Mouse (Mus musculus): Measurements from ENCODE around the gene Egflam. TPM values are rescaled to one million over a fixed set of nuclear protein-coding genes. Genes with fewer than 3 reads are reported as not detected.

The Egflam gene
- polyA plus RNA-seq, 1 experiment from 2014 or later, result 3.6 TPM

DNA sequence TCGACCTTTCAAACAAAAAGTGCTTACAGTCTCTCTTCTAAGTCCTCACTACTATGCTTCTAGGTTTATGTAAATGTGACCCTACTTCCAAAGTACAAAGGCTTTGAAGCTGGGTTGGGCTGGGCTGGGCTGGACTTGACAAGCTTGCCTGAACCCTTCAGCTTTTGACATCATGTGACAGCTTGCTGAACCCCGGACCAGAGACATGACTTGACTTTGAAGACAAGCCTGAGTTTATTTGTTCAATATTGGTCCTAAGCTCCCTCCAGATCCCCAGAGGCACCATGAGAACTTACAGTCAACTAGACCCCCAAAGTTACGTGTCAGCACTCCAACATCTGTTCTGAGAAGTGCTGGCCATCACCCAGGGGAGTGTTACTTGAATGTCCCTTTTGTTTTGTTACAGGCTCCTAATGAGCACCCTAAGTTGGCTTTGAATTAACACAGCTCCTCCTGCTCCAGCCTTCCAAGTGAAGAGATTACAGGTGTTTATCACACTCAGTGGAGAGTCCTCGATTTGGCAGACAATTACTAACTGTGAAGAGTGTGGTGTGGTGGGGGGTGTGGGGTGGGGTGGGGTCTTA lies 109.3 kb downstream of the Egflam start:
- Histone ChIP-seq H3K36me3 (ENCODE audit: poor library complexity, severe bottlenecking) (no peaks in the 10 kb centered on the region), H3K27ac (no peak overlapping the region), H3K4me3 (no peak overlapping the region), H3K4me2 (no peak overlapping the region), H3K27me3 (no peaks in the 10 kb centered on the region), H3K9me3 (replicated peaks) (no peaks in the 10 kb centered on the region), H3K4me1 (no peaks in the 10 kb centered on the region), H3K9ac (no peak overlapping the region)
- WGBS, result 51% methylated on average over 4 of the region's 4 CpGs
- no peak for ATAC-seq

DNA sequence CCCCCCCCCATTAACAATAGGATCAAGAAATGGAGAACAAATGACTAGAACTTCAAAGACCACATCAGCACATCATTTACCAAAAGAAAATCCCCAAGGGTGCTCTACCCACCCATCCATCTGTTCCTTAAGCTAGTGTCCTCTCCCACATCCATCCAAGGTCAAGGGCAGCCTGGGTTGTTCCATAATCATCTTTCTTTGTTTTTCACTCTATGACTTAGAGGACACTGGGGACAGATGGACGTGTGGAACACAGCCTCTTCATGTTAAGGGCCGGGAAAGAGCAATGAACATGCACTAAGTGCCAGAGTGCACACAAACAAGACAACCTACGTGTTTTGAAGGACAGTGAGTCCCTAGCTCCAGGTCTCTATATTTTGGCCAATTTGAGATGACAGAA lies 110.3 kb downstream of the Egflam start:
- no peak overlapping the region for H3K9ac ChIP-seq
- no peaks in the 10 kb centered on the region for H3K4me1 ChIP-seq
- H3K9me3 ChIP-seq (replicated peaks), result no peaks in the 10 kb centered on the region
- no peak for ATAC-seq
- H3K4me2 ChIP-seq, result no peak overlapping the region
- no peaks in the 10 kb centered on the region for H3K36me3 ChIP-seq (ENCODE audit: poor library complexity, severe bottlenecking)
- no peak overlapping the region for H3K4me3 ChIP-seq
- no peaks in the 10 kb centered on the region for H3K27me3 ChIP-seq
- H3K27ac ChIP-seq, result no peak overlapping the region
- 76% methylated on average over 3 of the region's 3 CpGs for WGBS

DNA sequence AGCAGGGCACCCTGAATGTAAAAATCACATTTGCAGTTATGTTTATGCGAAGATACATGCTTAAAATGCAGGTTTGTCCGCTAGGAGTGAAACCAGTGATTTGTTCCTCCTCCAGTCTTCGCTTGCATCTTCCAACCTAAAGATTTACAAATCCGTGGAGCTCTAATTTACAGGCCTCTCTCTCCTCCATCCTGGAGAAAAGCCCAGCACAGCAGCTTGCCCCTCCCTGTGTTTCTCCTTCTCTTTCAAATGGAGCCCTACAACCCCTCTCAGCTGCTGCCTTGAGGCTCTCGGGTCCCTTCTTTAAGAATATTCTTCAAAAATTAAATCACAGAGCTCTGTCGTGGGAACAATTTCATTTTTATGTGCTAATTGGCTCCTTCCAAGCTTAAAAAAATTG lies 116.6 kb downstream of the Egflam start:
- H3K36me3 ChIP-seq (ENCODE audit: poor library complexity, severe bottlenecking), result no peaks in the 10 kb centered on the region
- 68% methylated on average over 6 of the region's 6 CpGs for WGBS
- H3K27ac ChIP-seq, result no peak overlapping the region
- H3K4me2 ChIP-seq, result no peak overlapping the region
- H3K4me1 ChIP-seq, result no peaks in the 10 kb centered on the region
- H3K27me3 ChIP-seq, result no peaks in the 10 kb centered on the region
- H3K4me3 ChIP-seq, result no peak overlapping the region
- no peaks in the 10 kb centered on the region for H3K9me3 ChIP-seq (replicated peaks)
- no peak for ATAC-seq
- H3K9ac ChIP-seq, result no peak overlapping the region

DNA sequence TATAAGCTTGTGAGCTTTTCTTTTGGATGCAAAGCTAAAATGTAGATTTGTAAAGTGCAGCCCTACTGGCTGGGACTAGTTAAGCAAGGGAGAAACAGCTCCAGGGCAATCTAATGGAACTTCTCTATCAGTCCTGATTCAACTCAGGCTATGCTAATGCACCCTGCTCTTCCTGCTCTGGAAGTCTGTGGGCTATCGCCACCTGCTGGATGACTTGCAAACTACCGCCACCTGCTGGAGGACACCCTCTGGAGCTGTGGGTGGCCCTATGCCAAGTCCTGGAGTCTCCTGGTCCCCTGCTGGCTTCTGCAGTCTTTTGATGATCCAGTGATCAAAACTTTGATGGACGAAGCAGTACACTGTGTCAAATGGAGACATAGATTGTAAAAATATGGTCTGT lies 134.4 kb downstream of the Egflam start:
- Histone ChIP-seq H3K9ac (no peak overlapping the region), H3K4me2 (no peak overlapping the region), H3K9me3 (replicated peaks) (no peaks in the 10 kb centered on the region), H3K27me3 (no peaks in the 10 kb centered on the region), H3K27ac (no peak overlapping the region), H3K4me1 (no peaks in the 10 kb centered on the region), H3K4me3 (no peak overlapping the region), H3K36me3 (ENCODE audit: poor library complexity, severe bottlenecking) (no peaks in the 10 kb centered on the region)
- WGBS, result 14% methylated on average over 3 of the region's 3 CpGs
- ATAC-seq, result peak; percentile 81

DNA sequence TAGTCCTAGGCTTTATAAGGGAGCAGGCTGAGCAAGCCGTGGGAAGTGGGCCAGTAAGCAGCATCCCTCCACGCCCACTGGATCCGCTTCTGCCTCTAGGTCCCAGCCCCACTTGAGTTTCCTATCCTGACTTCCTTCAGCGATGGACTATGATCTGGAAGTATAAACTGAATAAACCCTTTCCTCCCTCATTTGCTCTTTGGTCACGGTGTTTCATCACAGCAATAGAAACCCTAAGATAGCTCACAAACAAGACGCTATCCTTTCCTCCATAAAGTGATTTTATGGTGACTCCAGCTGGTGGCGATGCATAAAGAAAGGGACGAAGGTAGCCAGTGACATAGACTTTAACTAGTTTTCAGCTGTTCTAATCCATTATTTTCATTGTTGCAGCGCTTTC lies 134.9 kb downstream of the Egflam start:
- Histone ChIP-seq H3K9ac (no peak overlapping the region), H3K4me1 (no peaks in the 10 kb centered on the region), H3K27ac (no peak overlapping the region), H3K4me2 (no peak overlapping the region), H3K27me3 (no peaks in the 10 kb centered on the region), H3K4me3 (no peak overlapping the region), H3K36me3 (ENCODE audit: poor library complexity, severe bottlenecking) (no peaks in the 10 kb centered on the region), H3K9me3 (replicated peaks) (no peaks in the 10 kb centered on the region)
- WGBS, result 93% methylated on average over 9 of the region's 9 CpGs
- no peak for ATAC-seq

DNA sequence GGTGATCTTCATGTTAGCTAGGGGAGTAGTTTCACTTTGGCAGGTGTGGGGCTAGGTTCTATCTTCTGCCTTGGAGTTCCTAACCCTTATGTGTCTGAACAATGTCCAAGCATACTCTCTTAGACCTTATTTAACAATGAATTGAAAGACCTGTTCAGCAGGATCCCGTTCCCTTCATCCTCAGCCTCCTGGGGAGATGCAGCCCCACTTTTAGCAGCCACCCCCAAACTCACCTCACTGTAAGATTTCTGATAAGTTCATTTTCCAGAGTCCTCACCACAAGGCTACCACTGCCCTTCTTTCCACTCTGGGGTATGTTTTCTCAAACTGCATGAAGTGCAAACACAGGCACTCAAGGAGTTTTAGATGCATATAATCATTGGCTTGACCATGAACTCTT lies 136.8 kb downstream of the Egflam start:
- ATAC-seq, result no peak
- Histone ChIP-seq H3K36me3 (ENCODE audit: poor library complexity, severe bottlenecking) (no peaks in the 10 kb centered on the region), H3K27me3 (no peaks in the 10 kb centered on the region), H3K27ac (no peak overlapping the region), H3K4me1 (no peaks in the 10 kb centered on the region), H3K9me3 (replicated peaks) (no peaks in the 10 kb centered on the region), H3K9ac (no peak overlapping the region), H3K4me2 (no peak overlapping the region), H3K4me3 (no peak overlapping the region)
- 78% methylated on average over 1 of the region's 1 CpGs for WGBS

DNA sequence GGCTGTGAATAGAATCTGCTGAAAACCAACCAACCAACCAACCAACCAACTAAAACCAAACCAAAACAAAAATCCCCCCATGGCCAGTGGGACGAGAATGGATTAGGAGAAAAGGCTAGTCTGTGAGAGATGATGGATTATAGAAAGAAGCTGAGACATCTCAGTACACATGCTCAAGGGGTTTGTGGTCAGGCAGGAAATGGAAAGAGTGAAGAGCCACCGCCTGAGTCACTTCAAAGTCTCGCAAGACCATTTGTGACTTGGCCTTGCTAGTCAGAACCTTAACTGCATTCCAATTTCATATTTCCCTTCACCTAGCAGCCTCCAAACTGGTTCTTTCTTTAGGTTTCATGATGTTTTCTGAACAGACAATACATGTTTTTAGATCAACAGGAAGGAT lies 141.6 kb downstream of the Egflam start:
- H3K4me2 ChIP-seq, result no peak overlapping the region
- H3K36me3 ChIP-seq (ENCODE audit: poor library complexity, severe bottlenecking), result no peaks in the 10 kb centered on the region
- 96% methylated on average over 3 of the region's 3 CpGs for WGBS
- no peaks in the 10 kb centered on the region for H3K27me3 ChIP-seq
- no peak overlapping the region for H3K27ac ChIP-seq
- no peaks in the 10 kb centered on the region for H3K4me1 ChIP-seq
- no peak for ATAC-seq
- H3K9me3 ChIP-seq (replicated peaks), result no peaks in the 10 kb centered on the region
- H3K9ac ChIP-seq, result no peak overlapping the region
- no peak overlapping the region for H3K4me3 ChIP-seq

DNA sequence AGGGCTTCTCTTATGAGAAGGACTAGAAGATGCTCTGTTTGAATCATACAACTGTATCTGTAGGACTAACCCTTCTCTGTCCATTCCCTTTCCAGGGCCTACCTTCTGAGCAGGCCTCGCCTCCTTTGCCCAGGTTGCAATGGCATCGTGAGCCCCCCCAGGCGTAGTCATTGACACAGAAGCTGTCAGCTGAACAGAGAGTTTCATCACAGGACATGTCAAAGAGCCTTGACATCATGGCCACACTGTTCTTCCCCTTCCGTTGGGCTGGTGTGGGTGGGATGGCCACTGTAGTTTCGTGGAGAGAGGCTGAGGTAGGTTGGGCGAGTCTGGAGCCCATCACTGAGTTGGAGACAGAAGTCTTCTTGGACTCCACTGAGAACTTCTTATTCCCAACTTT lies 144.9 kb downstream of the Egflam start:
- H3K27me3 ChIP-seq, result no peaks in the 10 kb centered on the region
- no peak overlapping the region for H3K4me2 ChIP-seq
- WGBS, result 96% methylated on average over 6 of the region's 6 CpGs
- H3K4me3 ChIP-seq, result no peak overlapping the region
- H3K27ac ChIP-seq, result no peak overlapping the region
- H3K4me1 ChIP-seq, result no peaks in the 10 kb centered on the region
- H3K9ac ChIP-seq, result no peak overlapping the region
- ATAC-seq, result no peak
- H3K9me3 ChIP-seq (replicated peaks), result no peaks in the 10 kb centered on the region
- no peaks in the 10 kb centered on the region for H3K36me3 ChIP-seq (ENCODE audit: poor library complexity, severe bottlenecking)

DNA sequence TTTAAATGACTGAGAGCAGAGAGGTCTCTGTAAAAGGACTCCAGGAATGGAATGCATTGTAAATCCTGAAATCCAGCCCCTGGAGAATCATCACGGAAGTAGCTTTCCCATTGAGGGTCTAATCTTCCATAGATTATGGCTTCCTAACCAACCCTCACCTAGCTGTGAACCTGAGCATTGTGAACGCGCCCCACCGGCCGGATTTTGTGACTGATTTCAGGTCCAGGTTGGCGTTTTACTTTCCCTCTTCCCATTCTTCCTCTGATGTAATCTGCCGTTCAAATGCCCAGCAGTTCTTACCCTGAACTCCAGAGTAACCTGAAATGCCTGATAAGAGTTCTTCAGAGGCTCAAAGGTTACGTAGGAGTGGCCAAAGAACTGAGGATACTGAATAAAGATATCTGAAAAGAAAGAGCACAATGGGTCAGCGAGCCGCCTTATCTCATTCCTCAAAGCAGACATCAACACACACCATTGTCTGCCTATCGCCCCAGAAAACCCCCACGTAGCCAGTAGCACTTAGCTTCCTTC lies 146.0 kb downstream of the Egflam start:
- H3K9me3 ChIP-seq (replicated peaks), result no peaks in the 10 kb centered on the region
- no peaks in the 10 kb centered on the region for H3K27me3 ChIP-seq
- 76% methylated on average over 12 of the region's 12 CpGs for WGBS
- no peak overlapping the region for H3K9ac ChIP-seq
- no peak overlapping the region for H3K27ac ChIP-seq
- no peaks in the 10 kb centered on the region for H3K36me3 ChIP-seq (ENCODE audit: poor library complexity, severe bottlenecking)
- H3K4me1 ChIP-seq, result no peaks in the 10 kb centered on the region
- no peak overlapping the region for H3K4me3 ChIP-seq
- ATAC-seq, result no peak
- no peak overlapping the region for H3K4me2 ChIP-seq

DNA sequence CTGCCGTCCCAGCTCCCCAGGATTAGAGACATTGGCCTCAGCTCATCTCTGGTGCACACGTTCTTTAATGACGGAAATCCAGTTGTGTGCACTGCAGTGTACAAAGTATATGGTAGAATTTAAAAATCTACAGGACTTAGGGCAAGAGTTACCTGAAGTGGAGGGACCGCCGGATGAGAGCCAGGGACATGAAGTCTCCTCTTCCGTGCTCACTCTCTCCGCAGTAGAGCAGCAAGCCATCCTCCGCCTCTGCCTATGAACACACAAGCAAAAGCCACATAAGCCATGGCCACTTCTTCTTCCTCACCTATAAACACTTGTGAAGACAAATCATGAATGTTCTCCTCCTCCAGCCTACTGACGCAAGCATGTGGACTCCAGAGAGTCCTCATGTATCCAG lies 147.2 kb downstream of the Egflam start:
- WGBS, result 91% methylated on average over 9 of the region's 9 CpGs
- H3K4me3 ChIP-seq, result no peak overlapping the region

DNA sequence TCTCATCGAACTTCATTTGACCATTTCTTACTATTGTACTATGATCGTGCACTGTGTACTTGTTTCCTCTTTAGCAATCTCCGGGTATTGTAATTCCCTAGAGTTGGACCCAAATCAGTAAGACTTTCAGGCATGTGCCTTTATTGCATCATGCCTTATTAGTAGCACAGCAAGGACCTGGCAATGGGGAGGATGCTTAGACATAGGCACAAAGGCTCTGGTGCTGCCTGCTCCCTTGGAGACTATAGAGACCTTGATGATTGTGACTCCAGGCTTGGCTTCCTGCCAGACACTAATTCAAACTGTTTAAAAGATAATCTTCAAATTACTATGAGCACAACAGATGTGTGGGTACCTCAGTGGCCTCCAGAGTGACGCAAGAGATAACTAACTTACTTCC lies 149.0 kb downstream of the Egflam start:
- Histone ChIP-seq H3K9ac (no peak overlapping the region), H3K4me3 (no peak overlapping the region), H3K4me1 (no peaks in the 10 kb centered on the region), H3K9me3 (replicated peaks) (no peaks in the 10 kb centered on the region), H3K27ac (no peak overlapping the region), H3K27me3 (no peaks in the 10 kb centered on the region), H3K4me2 (no peak overlapping the region), H3K36me3 (ENCODE audit: poor library complexity, severe bottlenecking) (no peaks in the 10 kb centered on the region)
- no peak for ATAC-seq
- WGBS, result 67% methylated on average over 4 of the region's 4 CpGs

More for the DNA sequence above, 147.2 kb downstream of the Egflam start:
- no peak overlapping the region for H3K4me2 ChIP-seq
- no peak for ATAC-seq
- H3K9me3 ChIP-seq (replicated peaks), result no peaks in the 10 kb centered on the region
- H3K4me1 ChIP-seq, result no peaks in the 10 kb centered on the region
- H3K27ac ChIP-seq, result no peak overlapping the region
- H3K9ac ChIP-seq, result no peak overlapping the region
- H3K36me3 ChIP-seq (ENCODE audit: poor library complexity, severe bottlenecking), result no peaks in the 10 kb centered on the region
- H3K27me3 ChIP-seq, result no peaks in the 10 kb centered on the region

DNA sequence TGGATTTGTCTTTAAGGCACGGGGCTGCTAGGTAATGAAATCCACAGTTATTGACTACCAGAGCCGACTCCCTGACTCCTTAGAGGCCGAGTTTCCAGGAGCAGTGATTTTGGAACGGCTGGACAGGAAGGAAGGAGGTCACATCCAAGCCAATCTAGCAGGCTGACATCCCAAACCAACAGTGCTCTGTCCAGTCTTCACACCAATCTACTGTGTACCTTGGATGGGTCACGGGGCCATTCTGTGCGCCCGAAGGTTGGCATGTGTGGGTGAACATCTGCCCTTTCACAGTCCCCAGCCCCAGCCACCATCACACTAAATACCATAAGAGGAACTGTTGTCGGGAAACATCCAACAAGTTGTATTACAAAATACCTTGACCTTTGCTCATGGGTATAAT lies 150.9 kb downstream of the Egflam start:
- H3K4me1 ChIP-seq, result no peaks in the 10 kb centered on the region
- no peaks in the 10 kb centered on the region for H3K9me3 ChIP-seq (replicated peaks)
- no peak overlapping the region for H3K9ac ChIP-seq
- H3K4me3 ChIP-seq, result no peak overlapping the region
- 92% methylated on average over 8 of the region's 8 CpGs for WGBS
- H3K36me3 ChIP-seq (ENCODE audit: poor library complexity, severe bottlenecking), result no peaks in the 10 kb centered on the region
- ATAC-seq, result no peak
- H3K27me3 ChIP-seq, result no peaks in the 10 kb centered on the region
- no peak overlapping the region for H3K4me2 ChIP-seq
- no peak overlapping the region for H3K27ac ChIP-seq

DNA sequence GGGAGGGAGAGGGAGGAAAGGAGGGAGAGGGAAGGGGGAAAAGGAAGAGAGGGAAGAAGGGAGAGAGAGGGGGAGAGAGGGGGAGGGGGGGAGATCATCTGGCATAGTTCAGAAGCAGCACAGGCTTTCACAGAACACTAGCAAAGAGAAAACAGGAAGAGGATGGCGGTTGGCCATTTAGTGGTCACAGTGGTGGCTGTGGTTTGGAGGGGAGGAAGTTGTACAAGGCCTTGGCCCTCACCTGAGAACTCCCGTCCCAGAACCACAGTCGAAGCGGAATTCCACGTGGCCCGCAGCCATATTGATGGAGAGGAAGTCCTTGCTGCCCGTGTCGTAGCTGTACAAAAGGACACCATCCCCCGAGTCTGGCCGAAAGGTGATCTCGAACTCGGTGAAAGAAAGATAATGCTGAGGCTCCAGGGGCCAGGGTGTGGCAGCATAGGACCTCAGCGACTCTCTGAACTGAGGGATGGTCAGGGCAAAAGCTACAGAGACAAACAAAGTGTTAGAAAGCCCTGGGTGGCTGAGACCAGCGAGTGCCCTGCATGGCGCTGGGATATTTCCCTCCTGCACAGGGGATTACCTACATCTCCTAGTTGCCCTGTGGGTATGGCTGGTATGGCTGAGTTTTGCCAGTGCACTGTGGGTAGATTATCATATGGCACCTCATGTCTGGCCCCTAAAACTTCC lies 155.9 kb downstream of the Egflam start:
- H3K4me2 ChIP-seq, result no peak overlapping the region
- no peaks in the 10 kb centered on the region for H3K9me3 ChIP-seq (replicated peaks)
- no peak overlapping the region for H3K4me3 ChIP-seq
- H3K27me3 ChIP-seq, result no peaks in the 10 kb centered on the region
- no peak overlapping the region for H3K27ac ChIP-seq
- ATAC-seq, result no peak
- no peak overlapping the region for H3K9ac ChIP-seq
- H3K4me1 ChIP-seq, result no peaks in the 10 kb centered on the region
- 83% methylated on average over 15 of the region's 15 CpGs for WGBS
- no peaks in the 10 kb centered on the region for H3K36me3 ChIP-seq (ENCODE audit: poor library complexity, severe bottlenecking)
